Mouse (Mus musculus) G1E (cell line): ENCODE results near the gene Cd4. TPM values are rescaled to one million over a fixed set of nuclear protein-coding genes. Genes with fewer than 3 reads are reported as not detected.
A peak's percentile ranks its signal among the peaks of the same experiment; 100 is the strongest.

Experiments used
- ATAC-seq: 2 replicates; pipeline ENCODE4 v1.8.0; 2016; ENCODE audit warnings: mild to moderate bottlenecking; ENCODE audit not compliant: insufficient number of reproducible peaks, poor library complexity, low FRiP score, severe bottlenecking; ENCODE audit errors: extremely low read depth
- DNase-seq: peaks from one replicate; pipeline ENCODE4 v3.0.0; 2012; ENCODE audit warnings: low spot score
- H3K27me3 ChIP-seq: 2 replicates; pipeline ENCODE4 v1.6.1; 2012; ENCODE audit warnings: mild to moderate bottlenecking, low read length, inconsistent platforms; ENCODE audit not compliant: insufficient read depth
- H3K36me3 ChIP-seq: replicated peaks from 2 replicates; pipeline ENCODE3; 2012; ENCODE audit warnings: mild to moderate bottlenecking, inconsistent platforms
- H3K4me1 ChIP-seq: 2 replicates; pipeline ENCODE4 v1.6.1; 2012; ENCODE audit warnings: low read depth, low read length, inconsistent platforms, mixed read lengths; ENCODE audit not compliant: insufficient read depth
- H3K4me3 ChIP-seq: 2 replicates; pipeline ENCODE4 v1.5.1; 2012; ENCODE audit warnings: low read depth, mild to moderate bottlenecking, inconsistent platforms, low read length, moderate library complexity, mixed read lengths
- H3K9me3 ChIP-seq: replicated peaks from 2 replicates; pipeline ENCODE4 v1.6.1; 2012; ENCODE audit warnings: inconsistent platforms
- CTCF ChIP-seq: IDR thresholded peaks from 2 replicates; pipeline ENCODE4 v1.5.1; 2012; ENCODE audit warnings: low read depth, low read length, inconsistent platforms, mixed read lengths
- GATA1 ChIP-seq: IDR thresholded peaks from 2 replicates; pipeline ENCODE4 v1.6.1; 2012; ENCODE audit warnings: borderline replicate concordance, low read length, inconsistent platforms, mixed read lengths
- GATA2 ChIP-seq: IDR thresholded peaks from 2 replicates; pipeline ENCODE4 v1.6.1; 2012; ENCODE audit warnings: low read depth, low read length, inconsistent platforms, borderline replicate concordance
- POLR2AphosphoS5 ChIP-seq: IDR thresholded peaks from 2 replicates; pipeline ENCODE4 v1.6.1; 2012; ENCODE audit warnings: low read depth, low read length, inconsistent platforms; ENCODE audit not compliant: insufficient replicate concordance
- TAL1 ChIP-seq: conservative IDR thresholded peaks from 2 replicates; pipeline ENCODE4 v1.6.1; 2012; ENCODE audit warnings: low read depth, low read length, inconsistent platforms, mixed read lengths
- polyA plus RNA-seq: library from polyadenylated mRNA; stranded (reverse); fragments of >175 nt; gene quantifications from 2 replicates; pipeline ENCODE4 v1.2.3, GENCODE M21; 2012
- total RNA-seq, 2 experiments: library from RNA; stranded (forward) in 1 of 2; stranded (reverse) in 1 of 2; fragments of 200-1000 nt in 1 of 2; fragments of >200 nt in 1 of 2; fragmentation: Nextera tagmentation in 1 of 2; gene quantifications; 2 replicates each; pipeline ENCODE4 v1.2.3; 2014 to 2017

Gene Cd4
- total and polyA plus RNA-seq, 3 experiments = 0.33 TPM; not detected in 2

GRCm38 (mm10) chr6:124931525-124932313, 43.7 kb upstream of the Cd4 start:
- H3K4me1 ChIP-seq = peaks cover 43% of the 10 kb centered on the region
- no peaks in the 10 kb centered on the region for H3K9me3 ChIP-seq
- DNase-seq (peak; percentile 56), ATAC-seq (no peak)
- TF ChIP-seq CTCF = no peak
- TF ChIP-seq GATA2 = no peak
- TF ChIP-seq GATA1 = no peak
- peak overlapping the region; percentile 98 for H3K4me3 ChIP-seq
- peaks cover 47% of the 10 kb centered on the region for H3K36me3 ChIP-seq
- peaks cover 2% of the 10 kb centered on the region for H3K27me3 ChIP-seq

- TF ChIP-seq GATA1 (no peak), GATA2 (no peak), CTCF (peak; percentile 79), TAL1 (no peak), POLR2AphosphoS5 (no peak)
- ATAC-seq = peak; percentile 87
- Histone ChIP-seq H3K36me3 (peaks cover 39% of the 10 kb centered on the region), H3K9me3 (no peaks in the 10 kb centered on the region), H3K27me3 (peaks cover 8% of the 10 kb centered on the region), H3K4me1 (peaks cover 46% of the 10 kb centered on the region), H3K4me3 (peak within 1 kb of the TSS; percentile 98)
- DNase-seq = peak; percentile 96
Observed at GRCm38 (mm10) chr6:124930754-124931524, 42.9 kb upstream of the Cd4 start, which contains the start of gene Mlf2. Gene Mlf2, plus strand, starts transcription at chr6:124931386.

- Histone ChIP-seq H3K27me3 (peaks cover 14% of the 10 kb centered on the region), H3K4me1 (peaks cover 45% of the 10 kb centered on the region), H3K36me3 (peaks cover 32% of the 10 kb centered on the region), H3K4me3 (peak overlapping the region; percentile 98; the same call in 1 of the 2 replicates), H3K9me3 (no peaks in the 10 kb centered on the region)
- TF ChIP-seq GATA1 (no peak), POLR2AphosphoS5 (no peak), TAL1 (no peak), GATA2 (no peak), CTCF (no peak)
- ATAC-seq (no peak), DNase-seq (no peak)
Observed at GRCm38 (mm10) chr6:124930231-124930630, 42.2 kb upstream of the Cd4 start.

GRCm38 (mm10) chr6:124925941-124926340, 37.9 kb upstream of the Cd4 start:
- Histone ChIP-seq H3K36me3 (no peaks in the 10 kb centered on the region), H3K27me3 (peaks cover 25% of the 10 kb centered on the region), H3K4me3 (no peak overlapping the region), H3K4me1 (peaks cover 20% of the 10 kb centered on the region), H3K9me3 (no peaks in the 10 kb centered on the region)
- no peak for DNase-seq
- TF ChIP-seq CTCF (no peak), POLR2AphosphoS5 (no peak), TAL1 (no peak), GATA1 (no peak), GATA2 (no peak)
- no peak for ATAC-seq

GRCm38 (mm10) chr6:124925173-124925793, 37.3 kb upstream of the Cd4 start:
- H3K9me3 ChIP-seq = no peaks in the 10 kb centered on the region
- no peak for ATAC-seq
- H3K4me3 ChIP-seq = no peak overlapping the region
- TF ChIP-seq CTCF = no peak
- TF ChIP-seq TAL1 = no peak
- TF ChIP-seq POLR2AphosphoS5 = no peak
- no peak for TF ChIP-seq GATA1
- TF ChIP-seq GATA2 = no peak
- peaks cover 31% of the 10 kb centered on the region for H3K27me3 ChIP-seq
- no peaks in the 10 kb centered on the region for H3K36me3 ChIP-seq
- no peak for DNase-seq
- peaks cover 15% of the 10 kb centered on the region; the same call in 1 of the 2 replicates for H3K4me1 ChIP-seq

GRCm38 (mm10) chr6:124921539-124921938, 33.5 kb upstream of the Cd4 start:
- ATAC-seq = no peak
- Histone ChIP-seq H3K9me3 (no peaks in the 10 kb centered on the region), H3K4me3 (no peak overlapping the region), H3K36me3 (no peaks in the 10 kb centered on the region), H3K27me3 (peaks cover 58% of the 10 kb centered on the region), H3K4me1 (peaks cover 37% of the 10 kb centered on the region)
- TF ChIP-seq GATA1 (no peak), TAL1 (no peak), CTCF (no peak), GATA2 (no peak), POLR2AphosphoS5 (no peak)
- DNase-seq = no peak
